Mouse (Mus musculus): Measurements from ENCODE around the gene Ifna6.

Ifna6 gene

DNA sequence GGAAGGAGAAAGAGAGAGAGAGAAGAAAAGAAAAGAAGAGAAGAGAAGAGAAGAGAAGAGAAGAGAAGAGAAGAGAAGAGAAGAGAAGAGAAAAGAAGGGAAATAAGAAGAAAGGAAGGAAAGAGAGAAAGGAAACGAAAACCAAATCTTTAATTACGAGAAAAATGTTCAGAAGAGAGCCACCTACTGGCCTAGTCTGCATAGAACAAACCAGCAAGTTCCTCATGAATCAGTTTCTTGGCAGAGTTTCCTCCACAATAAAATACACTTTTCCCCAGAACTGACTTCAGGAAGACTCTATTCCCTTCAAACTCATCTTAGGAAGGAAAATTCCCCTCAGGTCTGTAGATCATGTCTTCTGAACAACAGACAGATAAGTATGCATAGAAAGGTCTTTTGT lies 18.1 kb downstream of the Ifna6 start:
- DNase-seq (ENCODE audit: low read depth, low spot score), result peak; percentile 53

DNA sequence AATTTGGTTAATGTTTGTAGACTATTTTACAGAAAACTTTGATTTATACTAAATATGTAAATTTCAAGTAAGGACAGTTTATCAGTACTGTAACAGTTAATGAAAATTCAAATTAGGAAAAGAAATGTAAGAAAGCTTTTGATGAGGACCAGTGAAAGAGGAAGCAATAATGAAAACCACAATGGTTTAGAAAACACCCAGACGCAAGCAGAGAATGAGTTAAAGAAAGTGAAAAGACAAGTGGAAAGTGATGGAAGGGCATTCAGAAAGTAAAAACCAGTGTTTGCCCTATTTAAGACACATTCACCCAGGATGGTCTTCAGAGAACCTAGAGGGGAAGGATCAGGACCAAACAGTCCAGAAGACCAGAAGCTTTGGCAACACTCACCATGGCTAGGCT lies 22.5 kb downstream of the Ifna6 start, which contains the start of gene Ifna1:
Gene Ifna1, plus strand, starts transcription at position 390 of the 400 bp plus-strand sequence.
- DNase-seq (ENCODE audit: low read depth, low spot score), result no peak

DNA sequence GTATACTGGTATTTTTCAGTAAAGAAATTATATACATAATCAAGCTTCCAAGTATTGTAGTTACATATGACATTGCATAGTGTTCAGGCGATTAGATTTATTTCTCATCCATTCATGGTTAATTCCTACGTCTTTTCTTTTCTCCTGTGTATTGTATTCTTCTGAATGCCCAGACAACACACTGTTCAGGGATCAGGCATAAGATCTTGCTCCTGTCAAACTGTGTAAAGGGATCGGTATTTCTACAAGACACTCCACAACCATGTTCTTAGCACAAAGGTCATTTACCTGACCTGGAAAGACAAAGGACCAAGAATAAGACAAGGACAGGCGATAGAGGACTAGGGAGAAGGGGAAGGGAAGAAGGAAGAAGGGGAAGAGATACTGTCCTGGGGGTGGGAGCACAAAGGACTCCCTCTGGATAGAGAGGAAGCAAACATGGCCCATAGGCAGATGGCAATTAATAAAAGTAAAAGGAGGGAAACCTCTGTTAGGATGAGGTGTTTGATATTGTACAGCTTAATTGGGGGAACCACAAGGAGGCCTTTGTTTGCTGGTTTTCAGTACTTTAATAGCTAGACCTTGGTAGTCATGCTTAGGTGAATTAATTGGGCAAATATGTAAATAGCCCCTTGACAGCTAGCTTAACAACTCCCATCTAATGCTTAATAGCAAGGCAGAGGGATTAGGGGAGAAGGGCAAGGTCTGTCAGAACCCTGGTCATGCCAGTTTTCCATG lies 24.0 kb downstream of the Ifna6 start:
- DNase-seq (ENCODE audit: low read depth, low spot score), result no peak

DNA sequence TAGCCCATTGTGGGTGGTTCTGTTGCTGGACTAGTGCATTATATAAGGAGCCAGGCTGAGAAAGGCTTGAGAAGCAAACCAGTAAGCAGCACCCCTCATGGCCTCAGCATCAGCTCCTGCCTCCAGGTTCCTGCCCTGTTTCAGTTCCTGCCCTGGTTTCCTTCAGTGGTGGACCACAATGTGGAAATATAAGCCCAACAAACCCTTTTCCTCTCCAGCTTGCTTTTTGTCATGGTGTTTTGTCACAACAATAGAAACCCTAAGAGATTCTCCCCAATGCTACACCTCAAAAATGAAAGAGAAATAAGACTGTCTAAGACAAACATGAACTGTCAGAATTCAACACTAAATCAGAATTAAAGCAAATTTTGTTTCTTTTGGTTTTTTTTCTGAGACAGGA lies 32.0 kb downstream of the Ifna6 start:
- DNase-seq (ENCODE audit: low read depth, low spot score), result no peak

DNA sequence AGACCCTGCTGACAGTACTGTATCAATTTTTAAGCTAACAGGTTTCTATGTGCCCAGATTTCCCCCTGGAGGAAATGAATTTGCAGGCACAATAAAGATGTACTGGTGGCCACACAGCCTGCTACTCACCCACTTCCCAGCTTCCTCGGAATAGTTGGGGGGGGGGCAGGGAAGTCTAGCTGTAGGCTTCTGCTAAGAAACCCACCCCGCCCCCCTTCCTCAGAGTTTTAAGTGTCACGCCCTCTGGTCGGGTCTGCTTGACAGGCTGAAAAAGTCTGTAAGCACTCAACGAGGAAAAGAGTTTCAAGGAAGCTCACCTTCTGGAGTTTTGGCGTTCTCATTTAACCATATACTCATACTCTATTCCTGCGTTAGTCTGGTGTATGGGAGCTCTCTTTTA lies 36.1 kb downstream of the Ifna6 start:
- DNase-seq (ENCODE audit: low read depth, low spot score), result no peak

DNA sequence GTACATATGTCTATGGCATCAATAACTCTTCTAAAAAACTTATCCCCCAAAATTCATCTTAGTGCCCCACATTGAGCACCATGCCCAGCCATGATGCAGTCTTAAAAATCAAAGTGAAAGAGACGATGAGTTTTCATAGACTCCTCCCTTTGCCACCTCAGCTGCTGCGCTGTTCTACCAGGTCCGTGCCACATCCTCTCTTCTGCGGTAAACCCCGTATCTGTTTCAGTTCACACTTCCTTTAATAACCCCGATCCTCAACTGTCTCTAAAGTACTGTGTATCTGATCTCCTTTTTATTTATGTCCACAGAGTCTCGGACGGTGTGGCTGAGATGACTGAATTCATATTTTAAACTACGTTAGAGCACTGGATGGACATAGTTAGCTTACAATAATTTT lies 37.4 kb downstream of the Ifna6 start:
- DNase-seq (ENCODE audit: low read depth, low spot score), result peak; percentile 90

DNA sequence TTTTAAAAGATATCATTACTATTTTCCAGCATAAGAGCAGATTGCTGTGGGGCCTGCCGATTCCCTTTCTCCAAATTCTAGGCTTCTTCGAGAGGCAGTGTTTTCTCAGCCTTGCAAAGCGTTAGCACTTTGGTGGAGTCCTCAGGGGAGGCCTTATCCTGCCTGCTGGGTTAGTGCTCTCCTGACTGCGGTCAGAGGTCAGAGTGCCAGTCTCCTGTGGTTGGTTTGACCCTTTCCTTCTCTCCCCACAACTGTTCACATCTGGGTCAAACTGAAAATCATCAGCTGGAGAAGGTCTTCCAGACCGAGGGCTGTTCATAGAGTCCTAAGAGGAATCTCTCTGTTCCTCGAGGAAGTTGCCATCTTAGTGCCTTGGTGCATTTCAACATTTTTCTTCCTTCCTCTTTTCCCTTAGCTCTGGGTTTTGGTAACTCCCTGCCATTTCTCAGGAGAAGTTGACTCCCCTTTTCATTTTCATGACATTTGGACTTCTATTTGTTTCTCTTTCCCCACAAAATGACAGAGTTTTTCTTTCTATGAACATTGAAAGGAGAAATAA lies 37.9 kb downstream of the Ifna6 start:
- DNase-seq (ENCODE audit: low read depth, low spot score), result no peak

DNA sequence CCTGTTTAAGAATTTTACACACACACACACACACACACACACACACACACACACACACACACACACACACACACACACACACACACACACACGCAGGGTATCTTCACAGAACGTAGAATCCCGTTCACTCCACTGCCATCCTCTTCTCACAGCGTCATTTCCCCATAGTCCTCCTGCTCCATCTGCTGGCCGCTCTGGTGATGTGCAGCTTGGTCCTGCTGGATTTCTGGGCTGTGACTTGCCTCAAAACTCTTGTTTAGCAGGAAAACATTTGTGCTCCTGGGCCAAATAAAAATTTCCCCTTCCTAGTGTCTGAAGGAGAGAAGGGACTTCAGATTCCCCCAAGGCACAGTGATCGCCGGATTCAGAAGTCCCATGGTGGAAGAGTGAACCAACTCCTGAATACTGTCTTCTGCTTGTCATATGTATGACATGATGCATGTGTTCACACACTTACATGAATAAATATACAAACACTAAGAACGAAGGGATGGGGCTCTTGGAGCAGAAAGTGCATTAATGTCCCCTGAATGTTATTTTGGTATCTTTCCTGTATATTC lies 40.2 kb downstream of the Ifna6 start:
- peak; percentile 92 for DNase-seq (ENCODE audit: low read depth, low spot score)

DNA sequence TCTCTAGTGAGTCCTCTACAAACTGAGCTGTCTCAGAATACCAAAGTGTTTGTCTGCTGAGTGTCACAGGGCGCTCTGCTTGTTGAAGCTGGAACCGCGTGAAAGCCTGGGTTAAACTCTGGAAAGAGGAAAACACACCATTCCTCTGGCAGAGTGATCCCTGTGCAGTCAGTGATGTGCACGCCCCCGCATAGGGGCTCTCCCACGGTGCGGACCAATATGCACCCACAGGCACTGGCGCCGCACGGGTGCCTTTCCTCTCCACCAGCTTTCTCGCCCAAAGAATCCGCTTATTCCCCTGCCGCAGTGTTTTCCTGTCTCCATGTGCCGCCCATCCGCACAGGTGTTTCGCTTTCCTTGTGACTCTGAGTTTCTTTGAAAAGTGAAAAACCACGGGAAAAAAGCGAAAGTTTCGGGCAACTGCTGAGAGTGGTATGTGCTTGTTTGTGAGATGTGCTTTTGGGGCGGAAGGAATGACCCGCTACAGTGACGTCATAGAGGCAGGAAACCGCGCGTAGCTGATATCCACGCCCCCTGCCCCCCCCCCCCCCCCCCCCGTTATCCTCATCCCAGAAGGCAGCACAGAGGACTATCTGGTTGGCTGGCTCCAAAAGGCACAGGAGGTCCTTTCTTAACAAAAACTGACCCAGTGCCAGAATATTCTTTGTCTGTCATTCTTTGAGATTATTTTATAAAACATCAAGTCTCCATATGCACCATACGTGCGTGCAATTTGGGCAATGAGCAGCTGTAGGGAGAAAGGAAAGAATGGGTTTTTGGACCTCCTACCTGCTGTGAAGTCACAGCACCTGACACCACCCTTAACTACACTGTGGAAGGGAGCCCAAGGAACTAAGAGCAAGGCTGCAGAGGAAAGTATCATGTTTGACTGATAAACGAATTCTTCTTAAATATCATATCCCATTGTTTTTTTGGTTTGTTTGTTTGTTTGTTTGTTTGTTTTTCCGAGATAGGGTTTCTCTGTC lies 41.0 kb downstream of the Ifna6 start:
- DNase-seq (ENCODE audit: low read depth, low spot score), result peak; percentile 88

DNA sequence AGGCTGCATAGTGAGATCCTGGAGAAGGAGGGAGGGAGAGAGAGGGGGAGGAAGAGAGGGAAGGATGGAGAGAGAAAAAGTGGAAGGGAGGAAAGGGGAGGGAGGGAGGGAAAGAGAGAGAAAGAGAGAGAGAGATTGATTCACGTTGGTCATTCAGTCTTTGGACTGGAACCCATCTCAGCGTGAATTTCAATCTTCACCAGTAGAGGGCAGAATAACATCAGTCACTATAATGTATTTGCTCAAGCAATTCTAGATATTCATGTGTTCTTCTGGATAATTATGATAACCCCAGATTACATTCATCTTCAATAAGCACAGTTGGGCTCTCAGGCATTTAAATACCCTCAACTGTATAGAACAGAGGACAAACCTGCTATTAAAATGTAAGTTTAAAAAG lies 45.5 kb downstream of the Ifna6 start:
- peak; percentile 74 for DNase-seq (ENCODE audit: low read depth, low spot score)

DNA sequence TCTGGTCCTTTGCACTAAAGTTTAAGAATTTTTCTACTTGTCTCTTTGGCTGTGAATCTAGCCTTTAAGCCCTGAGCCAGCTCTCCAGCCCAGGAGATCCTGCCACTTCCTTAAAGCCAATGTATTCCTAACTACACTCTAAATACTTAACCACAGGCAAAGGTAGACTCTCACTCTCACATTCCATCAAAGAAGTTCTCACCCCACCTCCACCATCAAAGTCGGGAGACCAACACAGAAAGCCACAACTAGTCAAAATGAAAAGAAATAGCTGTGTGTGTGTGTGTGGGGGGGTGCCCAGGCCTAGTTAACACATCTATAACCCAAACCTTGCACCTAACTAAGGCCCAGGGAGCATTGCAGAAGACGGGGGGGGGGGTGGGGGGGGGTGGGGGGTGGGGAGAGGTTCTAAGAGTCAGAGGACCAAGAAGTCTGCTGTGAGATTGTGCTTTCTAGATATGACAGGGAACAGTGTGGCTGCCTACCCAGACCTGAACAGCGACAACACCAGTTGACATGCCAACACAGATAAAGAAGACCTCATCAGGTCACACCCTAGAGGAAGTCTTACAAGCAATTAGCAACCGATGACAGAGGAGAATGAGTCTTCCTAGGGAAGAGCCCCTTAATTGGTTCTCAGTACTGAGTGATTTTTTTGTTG lies 48.3 kb downstream of the Ifna6 start:
- peak; percentile 37 for DNase-seq (ENCODE audit: low read depth, low spot score)

DNA sequence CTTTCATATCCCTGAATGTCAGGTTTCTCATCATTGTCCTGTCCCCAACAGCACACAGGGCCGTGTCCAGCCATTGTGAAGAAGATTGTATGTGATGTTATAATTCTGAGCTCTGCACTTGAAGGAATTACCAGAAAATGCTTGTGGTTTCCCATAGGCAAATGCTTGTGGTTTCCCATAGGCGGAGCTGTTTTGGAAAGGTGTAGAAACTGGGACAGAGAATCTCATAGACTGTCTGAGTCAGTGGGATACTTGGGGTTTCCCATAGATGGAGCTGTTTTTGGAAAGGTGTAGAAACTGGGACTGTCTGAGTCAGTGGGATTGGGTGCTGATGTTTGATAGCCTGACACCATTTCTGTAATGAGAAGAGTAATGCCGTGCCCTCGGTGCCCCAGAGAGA lies 49.3 kb downstream of the Ifna6 start:
- DNase-seq (ENCODE audit: low read depth, low spot score), result no peak

Measured in CD4-positive, CD25-positive, alpha-beta regulatory T cell, adult 2 months (primary cell).